Mouse (Mus musculus) thymus, adult 2 months (tissue): ENCODE measurements around the gene Cactin.

ENCODE experiments used
- CTCF ChIP-seq: fragments of 200-500 bp; IDR thresholded peaks from 2 replicates; pipeline ENCODE4 v1.5.1; 2012; ENCODE audit warnings: mild to moderate bottlenecking, control low read depth, low read length, moderate library complexity, borderline replicate concordance; ENCODE audit not compliant: control insufficient read depth, poor library complexity, insufficient read depth; ENCODE audit errors: extremely low read depth
- POLR2A ChIP-seq: fragments of 200-500 bp; IDR thresholded peaks from 2 replicates; pipeline ENCODE4 v1.6.1; 2012; ENCODE audit warnings: mild to moderate bottlenecking, low read length, control low read depth, moderate library complexity; ENCODE audit not compliant: control insufficient read depth, poor library complexity, insufficient read depth; ENCODE audit errors: extremely low read depth

GRCm38 (mm10) chr10:81316338-81317060, 4.4 kb upstream of the Cactin start:
- TF ChIP-seq CTCF (peak; percentile 4; the same call in 1 of the 2 replicates), POLR2A (no peak)
